Mouse (Mus musculus) lung, adult 2 months (tissue): Measurements from ENCODE around the gene Zfp809.
"Not testable (repeated sequence)": the region's sequence is repeated elsewhere in the genome, so short reads cannot be mapped to it uniquely, and the experiment has no call there.

ENCODE experiments used
- CTCF ChIP-seq: fragments of 200-500 bp; IDR thresholded peaks from 2 replicates; pipeline ENCODE4 v1.5.1; 2011; ENCODE audit warnings: mild to moderate bottlenecking, low read length, control low read depth; ENCODE audit not compliant: insufficient read depth
- POLR2A ChIP-seq: fragments of 200-500 bp; IDR thresholded peaks from 2 replicates; pipeline ENCODE4 v1.6.1; 2011; ENCODE audit warnings: low read depth, mild to moderate bottlenecking, control low read depth, low read length, borderline replicate concordance; ENCODE audit errors: extremely low read depth

DNA sequence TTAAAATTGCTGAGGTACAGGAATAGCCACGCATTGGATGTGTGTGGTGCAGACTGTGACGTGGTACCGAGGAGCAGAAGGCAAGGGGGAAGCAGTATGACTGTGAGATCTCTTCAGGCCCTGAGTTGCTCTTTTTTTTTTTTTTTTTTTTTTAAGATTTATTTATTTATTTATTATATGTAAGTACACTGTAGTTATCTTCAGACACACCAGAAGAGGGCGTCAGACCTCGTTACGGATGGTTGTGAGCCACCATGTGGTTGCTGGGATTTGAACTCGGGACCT lies 817 bp downstream of the Zfp809 start:
- TF ChIP-seq CTCF, POLR2A: not testable (repeated sequence)
